Mouse (Mus musculus): ENCODE measurements around the gene Scyl2.

The Scyl2 gene

DNA sequence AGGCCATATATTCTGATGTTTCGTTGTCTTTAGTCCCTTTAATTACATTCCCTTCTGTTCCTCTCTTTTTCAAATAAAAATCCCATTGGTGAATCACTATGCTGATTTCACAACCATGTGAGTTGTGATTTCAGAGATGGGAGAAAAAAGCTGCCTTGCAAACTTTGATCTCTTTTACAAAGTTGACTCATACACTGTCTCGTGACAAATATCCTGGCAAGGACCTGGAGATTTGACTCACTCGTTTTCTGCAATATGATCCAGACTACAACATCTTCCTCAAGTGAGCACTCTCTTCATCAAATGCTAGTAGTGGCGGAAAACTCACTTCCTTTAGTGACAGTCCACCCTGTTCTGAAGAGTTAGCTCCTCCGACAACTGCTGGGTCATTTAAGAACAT is 86.8 kb downstream of the Scyl2 start:
- H3K36me3 ChIP-seq (ENCODE audit: insufficient read depth, low read length), result no peaks in the 10 kb centered on the region
- no peaks in the 10 kb centered on the region for H3K9me3 ChIP-seq (ENCODE audit: low read length)
- no peaks in the 10 kb centered on the region for H3K27me3 ChIP-seq (ENCODE audit: insufficient read depth, low read length)
- H3K4me1 ChIP-seq (replicated peaks; ENCODE audit: low read depth, low read length), result no peaks in the 10 kb centered on the region
- no peak overlapping the region for H3K4me3 ChIP-seq (replicated peaks; ENCODE audit: low read length)
- TF ChIP-seq CTCF (conservative IDR thresholded peaks at IDR 0.05; ENCODE audit: low read length) (no peak), NANOG (IDR thresholded peaks at IDR 0.05; ENCODE audit: borderline replicate concordance, low read length) (no peak), POU5F1 (IDR thresholded peaks at IDR 0.05; ENCODE audit: borderline replicate concordance, low read length) (no peak)

DNA sequence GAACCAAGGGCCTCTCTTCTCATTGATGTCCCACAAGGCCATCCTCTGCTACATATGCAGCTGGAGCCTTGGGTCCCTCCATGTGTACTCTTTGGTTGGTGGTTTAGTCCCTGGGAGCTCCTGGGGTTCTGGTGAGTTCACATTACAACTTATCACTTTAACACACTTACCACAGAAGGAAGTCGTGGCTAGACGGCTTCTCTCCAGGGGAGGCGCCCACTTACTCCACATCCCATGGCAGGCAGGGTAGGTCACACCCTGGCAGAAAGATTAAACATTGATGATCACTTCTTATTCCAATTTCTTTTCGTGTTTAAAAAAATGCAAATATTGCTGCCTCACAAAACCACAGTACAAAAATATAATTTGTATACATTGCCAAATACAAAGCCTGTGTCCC is 88.8 kb downstream of the Scyl2 start:
- Histone ChIP-seq H3K36me3 (ENCODE audit: insufficient read depth, low read length) (no peaks in the 10 kb centered on the region), H3K4me1 (replicated peaks; ENCODE audit: low read depth, low read length) (no peaks in the 10 kb centered on the region), H3K4me3 (replicated peaks; ENCODE audit: low read length) (no peak overlapping the region), H3K27me3 (ENCODE audit: insufficient read depth, low read length) (no peaks in the 10 kb centered on the region), H3K9me3 (ENCODE audit: low read length) (no peaks in the 10 kb centered on the region)
- TF ChIP-seq CTCF (conservative IDR thresholded peaks at IDR 0.05; ENCODE audit: low read length) (no peak), NANOG (IDR thresholded peaks at IDR 0.05; ENCODE audit: borderline replicate concordance, low read length) (no peak), POU5F1 (IDR thresholded peaks at IDR 0.05; ENCODE audit: borderline replicate concordance, low read length) (no peak)

DNA sequence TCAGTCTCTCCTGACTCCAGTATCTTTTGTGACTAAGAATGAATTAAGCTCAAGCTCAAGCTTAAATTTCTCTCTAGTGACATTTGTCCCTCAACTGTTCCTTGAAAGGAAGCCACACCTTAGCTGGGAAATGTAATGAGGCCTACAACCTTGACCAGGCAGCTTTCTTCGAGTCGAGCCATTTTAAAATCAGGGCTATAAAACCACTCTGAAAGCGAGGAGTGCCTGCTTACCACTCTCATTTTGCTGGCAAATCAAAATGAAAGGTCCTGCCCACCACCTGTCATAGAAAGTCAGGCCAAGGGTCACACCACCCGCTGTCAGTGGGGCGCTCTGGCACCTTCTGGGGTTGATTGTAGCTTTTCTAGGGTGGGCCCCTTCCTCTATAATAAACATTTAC is 90.2 kb downstream of the Scyl2 start:
- H3K27me3 ChIP-seq (ENCODE audit: insufficient read depth, low read length), result no peaks in the 10 kb centered on the region
- H3K4me3 ChIP-seq (replicated peaks; ENCODE audit: low read length), result no peak overlapping the region
- no peak for TF ChIP-seq POU5F1 (IDR thresholded peaks at IDR 0.05; ENCODE audit: borderline replicate concordance, low read length)
- no peak for TF ChIP-seq CTCF (conservative IDR thresholded peaks at IDR 0.05; ENCODE audit: low read length)
- no peak for TF ChIP-seq NANOG (IDR thresholded peaks at IDR 0.05; ENCODE audit: borderline replicate concordance, low read length)
- no peaks in the 10 kb centered on the region for H3K9me3 ChIP-seq (ENCODE audit: low read length)
- no peaks in the 10 kb centered on the region for H3K36me3 ChIP-seq (ENCODE audit: insufficient read depth, low read length)
- no peaks in the 10 kb centered on the region for H3K4me1 ChIP-seq (replicated peaks; ENCODE audit: low read depth, low read length)

DNA sequence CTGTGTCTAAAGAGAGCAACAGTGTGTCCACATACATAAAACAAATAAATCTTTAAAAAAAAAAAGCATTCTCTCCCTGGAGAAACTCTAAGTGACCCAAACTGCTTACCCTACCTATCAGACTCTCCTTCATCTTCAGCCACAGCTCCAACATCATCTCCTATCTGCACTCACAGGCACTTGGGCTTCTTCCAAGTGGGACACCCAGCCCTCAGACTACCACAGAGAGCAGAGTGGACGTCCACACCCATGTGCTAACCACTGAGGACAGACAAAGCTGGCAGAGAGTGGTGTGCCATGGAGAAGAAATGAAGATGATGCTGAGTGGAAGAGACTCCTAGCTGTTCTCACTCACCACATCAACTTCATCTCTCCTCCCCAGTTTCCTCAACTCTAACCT is 90.6 kb downstream of the Scyl2 start:
- Histone ChIP-seq H3K4me1 (replicated peaks; ENCODE audit: low read depth, low read length) (no peaks in the 10 kb centered on the region), H3K36me3 (ENCODE audit: insufficient read depth, low read length) (no peaks in the 10 kb centered on the region), H3K27me3 (ENCODE audit: insufficient read depth, low read length) (no peaks in the 10 kb centered on the region), H3K9me3 (ENCODE audit: low read length) (no peaks in the 10 kb centered on the region), H3K4me3 (replicated peaks; ENCODE audit: low read length) (no peak overlapping the region)
- TF ChIP-seq NANOG (IDR thresholded peaks at IDR 0.05; ENCODE audit: borderline replicate concordance, low read length), result no peak

DNA sequence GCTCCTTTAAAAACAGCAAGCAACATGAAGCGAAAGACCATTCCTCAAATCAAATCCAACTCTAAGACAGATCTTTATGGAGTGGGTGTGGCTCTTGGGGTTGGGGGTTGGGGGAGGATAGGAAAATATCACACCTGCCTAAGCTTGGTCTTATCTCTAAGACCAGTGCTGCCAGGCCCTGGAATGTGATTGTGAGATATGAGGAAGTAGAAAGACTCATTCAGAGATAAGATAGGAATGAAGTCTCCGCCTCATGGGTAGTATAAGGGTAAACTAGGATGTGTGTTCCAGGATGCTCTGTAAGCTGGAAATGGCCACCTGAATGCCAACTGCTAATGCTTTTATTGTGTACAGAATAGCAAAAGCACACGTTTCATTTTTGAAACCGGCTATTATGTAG is 91.8 kb downstream of the Scyl2 start:
- TF ChIP-seq CTCF (conservative IDR thresholded peaks at IDR 0.05; ENCODE audit: low read length) (no peak), NANOG (IDR thresholded peaks at IDR 0.05; ENCODE audit: borderline replicate concordance, low read length) (no peak), POU5F1 (IDR thresholded peaks at IDR 0.05; ENCODE audit: borderline replicate concordance, low read length) (no peak)
- no peaks in the 10 kb centered on the region for H3K36me3 ChIP-seq (ENCODE audit: insufficient read depth, low read length)
- H3K4me1 ChIP-seq (replicated peaks; ENCODE audit: low read depth, low read length), result no peaks in the 10 kb centered on the region
- H3K9me3 ChIP-seq (ENCODE audit: low read length), result no peaks in the 10 kb centered on the region
- H3K4me3 ChIP-seq (replicated peaks; ENCODE audit: low read length), result no peak overlapping the region
- H3K27me3 ChIP-seq (ENCODE audit: insufficient read depth, low read length), result no peaks in the 10 kb centered on the region

DNA sequence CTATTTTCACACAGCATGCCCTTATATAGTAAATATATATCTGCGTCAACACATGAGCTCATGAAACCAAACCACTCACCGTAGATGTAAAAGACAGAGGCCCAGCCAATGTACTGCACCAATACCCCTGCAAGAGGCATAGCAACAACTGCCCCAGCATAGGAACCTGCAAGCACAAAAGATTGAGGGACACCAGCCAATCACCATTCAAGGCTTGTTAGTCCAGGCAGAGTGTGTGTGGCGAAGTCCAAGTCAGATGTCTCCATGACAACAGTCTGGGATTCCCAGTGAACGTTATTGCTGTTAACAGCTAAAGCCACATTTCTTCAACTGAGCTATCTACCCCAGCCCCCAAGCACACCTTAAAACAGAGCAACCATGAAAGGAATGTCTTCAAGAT is 93.3 kb downstream of the Scyl2 start:
- no peak for TF ChIP-seq CTCF (conservative IDR thresholded peaks at IDR 0.05; ENCODE audit: low read length)
- no peak for TF ChIP-seq POU5F1 (IDR thresholded peaks at IDR 0.05; ENCODE audit: borderline replicate concordance, low read length)
- TF ChIP-seq NANOG (IDR thresholded peaks at IDR 0.05; ENCODE audit: borderline replicate concordance, low read length), result no peak
- Histone ChIP-seq H3K4me1 (replicated peaks; ENCODE audit: low read depth, low read length) (no peaks in the 10 kb centered on the region), H3K9me3 (ENCODE audit: low read length) (no peaks in the 10 kb centered on the region), H3K4me3 (replicated peaks; ENCODE audit: low read length) (no peak overlapping the region), H3K36me3 (ENCODE audit: insufficient read depth, low read length) (no peaks in the 10 kb centered on the region), H3K27me3 (ENCODE audit: insufficient read depth, low read length) (no peaks in the 10 kb centered on the region)

DNA sequence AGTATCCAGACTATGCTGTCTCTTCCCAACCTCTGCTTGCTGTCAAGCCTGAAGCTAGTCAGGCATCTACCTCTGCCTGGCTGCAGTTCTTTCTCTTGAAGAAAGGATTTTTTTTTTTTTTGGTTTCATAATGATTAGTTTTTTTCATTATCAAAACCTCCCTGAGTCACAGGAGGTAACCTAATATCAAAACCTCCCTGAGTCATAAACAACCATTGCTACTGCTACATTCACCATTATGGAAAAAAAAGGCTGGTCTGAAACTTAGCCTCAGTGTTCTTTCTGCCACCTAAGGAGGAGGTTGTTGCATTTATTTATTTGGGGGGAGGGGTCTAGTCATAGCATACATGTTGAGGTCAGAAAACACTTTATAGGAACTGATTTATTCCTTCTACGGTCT is 96.2 kb downstream of the Scyl2 start:
- 0 out of 2 replicates have a peak, but pooled peaks cover 4% of the 10 kb centered on the region for H3K9me3 ChIP-seq (ENCODE audit: low read length)
- no peaks in the 10 kb centered on the region for H3K27me3 ChIP-seq (ENCODE audit: insufficient read depth, low read length)
- no peak overlapping the region for H3K4me3 ChIP-seq (replicated peaks; ENCODE audit: low read length)
- no peaks in the 10 kb centered on the region for H3K4me1 ChIP-seq (replicated peaks; ENCODE audit: low read depth, low read length)
- no peak for TF ChIP-seq CTCF (conservative IDR thresholded peaks at IDR 0.05; ENCODE audit: low read length)
- no peaks in the 10 kb centered on the region for H3K36me3 ChIP-seq (ENCODE audit: insufficient read depth, low read length)

Measured in E14TG2a.4 (cell line).